Mouse (Mus musculus) CD4-positive helper T cell, adult 2 months (primary cell): ENCODE data around the gene Ccdc33.

Experiments used
- DNase-seq: peaks from one replicate; pipeline ENCODE4 v3.0.0-alpha.2; 2012; ENCODE audit warnings: low read depth, missing footprints, low spot score

The Ccdc33 gene

DNA sequence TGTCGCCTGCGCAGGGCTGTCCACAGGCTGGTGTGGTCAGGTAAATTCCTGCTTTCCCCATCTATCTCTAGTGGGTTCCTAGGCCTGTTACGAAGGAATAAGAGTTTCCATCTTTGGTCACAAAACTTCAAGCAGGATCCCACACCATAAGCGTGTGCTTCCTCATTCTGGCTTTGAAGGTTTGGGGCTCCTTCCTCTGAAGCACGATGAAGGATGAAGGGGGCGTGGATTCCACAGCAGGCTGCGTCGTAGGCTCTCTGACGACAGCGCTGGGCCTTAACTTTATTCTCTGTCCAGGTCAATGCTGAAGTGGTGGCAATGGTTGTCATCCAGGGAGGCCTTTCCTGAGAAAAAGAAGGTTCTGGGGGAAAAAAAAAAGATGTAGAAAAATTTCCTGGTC lies 138.1 kb downstream of the Ccdc33 start:
- no peak for DNase-seq

- no peak for DNase-seq
These were observed 139.8 kb downstream of the Ccdc33 start for GRCm38 (mm10) chr9:57978858-57979257.
